Mouse (Mus musculus): ENCODE results near the gene Snx11. TPM values are rescaled to one million over a fixed set of nuclear protein-coding genes. Genes with fewer than 3 reads are reported as not detected.
"Not testable (repeated sequence)": the region's sequence is repeated elsewhere in the genome, so short reads cannot be mapped to it uniquely, and the experiment has no call there.

The Snx11 gene
- polyA plus RNA-seq, 1 experiment from 2014 or later: 46.7 TPM

DNA sequence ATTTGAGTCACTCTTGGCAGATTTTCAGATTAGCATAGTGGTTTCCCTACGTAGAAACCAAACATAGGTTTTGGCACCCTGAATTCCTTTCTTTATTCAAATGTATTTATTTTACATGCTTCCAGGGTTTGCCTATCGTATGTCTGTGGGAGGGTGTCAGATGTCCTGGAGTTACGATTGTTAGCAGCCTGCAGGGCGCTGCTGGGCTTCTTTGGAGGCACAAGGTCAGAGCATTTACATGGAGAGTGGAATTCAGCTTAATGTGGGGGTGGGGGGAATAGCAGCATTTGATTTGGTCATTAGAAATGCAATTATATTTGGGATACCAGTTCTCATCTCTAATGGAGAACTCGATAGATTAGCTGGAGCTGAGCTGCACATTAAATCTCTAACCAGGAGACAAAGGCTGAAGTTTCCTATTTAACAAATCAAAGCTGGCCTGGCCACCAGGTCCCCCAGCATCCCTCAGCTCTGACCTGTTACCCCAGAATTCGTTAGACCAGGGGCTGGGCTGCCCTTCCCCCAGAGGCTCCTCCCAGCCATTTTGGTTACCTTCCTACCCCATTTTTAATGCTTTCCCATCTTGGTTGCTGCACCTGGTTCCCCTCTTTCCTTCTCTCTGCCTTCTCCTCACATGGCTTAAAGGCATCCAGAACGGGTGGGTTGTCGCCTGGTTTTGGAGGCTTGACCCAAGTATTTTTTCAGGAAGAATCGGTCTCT lies 9.5 kb upstream of the Snx11 start:
- peaks cover 20% of the 10 kb centered on the region for H3K4me1 ChIP-seq (ENCODE audit: control insufficient read depth, insufficient read depth, low read length)
- no peak for ATAC-seq
- no peak overlapping the region for H3K4me3 ChIP-seq (ENCODE audit: low read depth, low read length)
- no peaks in the 10 kb centered on the region for H3K9me3 ChIP-seq (replicated peaks; ENCODE audit: control insufficient read depth, low read length, poor library complexity, severe bottlenecking)
- no peaks in the 10 kb centered on the region for H3K27me3 ChIP-seq (ENCODE audit: control insufficient read depth, insufficient read depth, low read depth, low read length)
- H3K27ac ChIP-seq (ENCODE audit: low read length): no peak overlapping the region
- no peak overlapping the region for H3K9ac ChIP-seq (ENCODE audit: low read depth, low read length)
- no peak overlapping the region for H3K4me2 ChIP-seq (ENCODE audit: low read length)
- 38% methylated on average over 9 of the region's 9 CpGs for WGBS
- H3K36me3 ChIP-seq (ENCODE audit: control insufficient read depth, insufficient read depth, low read length): no peaks in the 10 kb centered on the region

DNA sequence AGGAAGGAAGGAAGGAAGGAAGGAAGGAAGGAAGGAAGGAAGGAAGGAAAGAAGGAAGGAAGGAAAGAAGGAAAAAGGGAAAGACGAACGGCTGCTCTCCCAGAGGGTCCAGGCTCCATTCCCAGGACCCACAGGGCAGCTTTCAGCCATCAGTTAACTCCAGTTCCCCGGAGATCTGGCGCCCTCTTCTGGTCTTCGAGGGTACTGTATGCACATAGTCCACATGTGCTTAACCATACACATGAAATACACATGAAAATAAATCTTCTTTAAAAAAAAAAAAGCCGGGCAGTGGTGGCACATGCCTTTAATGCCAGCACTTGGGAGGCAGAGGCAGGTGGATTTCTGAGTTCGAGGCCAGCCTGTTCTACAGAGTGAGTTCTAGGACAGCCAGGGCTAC lies 7.5 kb upstream of the Snx11 start:
- H3K9me3 ChIP-seq (replicated peaks; ENCODE audit: control insufficient read depth, low read length, poor library complexity, severe bottlenecking); H3K36me3 ChIP-seq (ENCODE audit: control insufficient read depth, insufficient read depth, low read length); H3K27ac ChIP-seq (ENCODE audit: low read length); ATAC-seq; H3K27me3 ChIP-seq (ENCODE audit: control insufficient read depth, insufficient read depth, low read depth, low read length); H3K4me1 ChIP-seq (ENCODE audit: control insufficient read depth, insufficient read depth, low read length); H3K4me2 ChIP-seq (ENCODE audit: low read length); H3K9ac ChIP-seq (ENCODE audit: low read depth, low read length); H3K4me3 ChIP-seq (ENCODE audit: low read depth, low read length): not testable (repeated sequence)
- 16% methylated on average over 7 of the region's 7 CpGs for WGBS

DNA sequence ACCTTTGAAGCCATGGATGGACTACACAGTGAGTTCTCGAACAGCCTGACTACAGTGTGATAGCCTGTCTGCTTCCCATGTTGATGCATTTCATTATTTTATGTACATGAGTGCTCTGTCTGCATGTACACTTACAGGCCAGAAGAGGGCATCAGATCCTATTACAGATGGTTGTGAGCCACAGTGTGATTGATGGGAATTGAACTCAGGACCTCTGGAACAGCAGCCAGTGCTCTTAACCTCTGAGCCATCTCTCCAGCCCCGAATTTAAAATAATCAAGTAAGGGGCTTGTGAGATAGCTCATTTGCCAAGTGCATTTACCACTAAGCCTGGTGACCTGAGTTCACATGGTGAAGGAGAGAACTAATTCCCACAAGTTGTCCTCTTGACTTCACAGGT lies 4.1 kb upstream of the Snx11 start:
- Histone ChIP-seq H3K9ac (ENCODE audit: low read depth, low read length) (no peak overlapping the region), H3K27me3 (ENCODE audit: control insufficient read depth, insufficient read depth, low read depth, low read length) (no peaks in the 10 kb centered on the region), H3K4me3 (ENCODE audit: low read depth, low read length) (no peak overlapping the region), H3K4me1 (ENCODE audit: control insufficient read depth, insufficient read depth, low read length) (peaks cover 8% of the 10 kb centered on the region), H3K36me3 (ENCODE audit: control insufficient read depth, insufficient read depth, low read length) (no peaks in the 10 kb centered on the region), H3K9me3 (replicated peaks; ENCODE audit: control insufficient read depth, low read length, poor library complexity, severe bottlenecking) (no peaks in the 10 kb centered on the region), H3K4me2 (ENCODE audit: low read length) (no peak overlapping the region), H3K27ac (ENCODE audit: low read length) (no peak overlapping the region)
- no peak for ATAC-seq
- 79% methylated on average over 2 of the region's 2 CpGs for WGBS

DNA sequence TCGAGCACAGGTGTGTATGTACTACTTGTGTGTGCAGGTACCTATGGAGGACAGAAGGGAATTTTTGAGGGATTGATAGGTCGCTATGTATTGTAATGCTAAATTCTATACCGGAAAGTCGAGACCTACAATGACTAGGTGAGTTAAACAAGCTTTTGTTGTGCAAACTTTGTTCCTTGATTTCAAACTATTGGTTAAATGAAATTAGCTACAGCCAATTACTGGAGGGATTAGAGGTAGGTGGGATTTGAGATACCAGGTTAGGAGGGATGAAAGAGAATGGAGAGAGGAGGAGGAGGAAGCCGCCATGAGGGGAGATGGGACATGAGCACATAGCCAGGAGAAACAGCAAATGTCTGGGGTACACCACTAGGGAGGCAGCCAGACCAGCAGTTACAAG lies 2.9 kb upstream of the Snx11 start:
- Histone ChIP-seq H3K4me1 (ENCODE audit: control insufficient read depth, insufficient read depth, low read length) (peaks cover 19% of the 10 kb centered on the region), H3K9ac (ENCODE audit: low read depth, low read length) (no peak overlapping the region), H3K4me3 (ENCODE audit: low read depth, low read length) (no peak overlapping the region), H3K27ac (ENCODE audit: low read length) (no peak overlapping the region), H3K9me3 (replicated peaks; ENCODE audit: control insufficient read depth, low read length, poor library complexity, severe bottlenecking) (no peaks in the 10 kb centered on the region), H3K36me3 (ENCODE audit: control insufficient read depth, insufficient read depth, low read length) (no peaks in the 10 kb centered on the region), H3K27me3 (ENCODE audit: control insufficient read depth, insufficient read depth, low read depth, low read length) (no peaks in the 10 kb centered on the region), H3K4me2 (ENCODE audit: low read length) (no peak overlapping the region)
- no peak for ATAC-seq
- WGBS: 81% methylated on average over 5 of the region's 5 CpGs

DNA sequence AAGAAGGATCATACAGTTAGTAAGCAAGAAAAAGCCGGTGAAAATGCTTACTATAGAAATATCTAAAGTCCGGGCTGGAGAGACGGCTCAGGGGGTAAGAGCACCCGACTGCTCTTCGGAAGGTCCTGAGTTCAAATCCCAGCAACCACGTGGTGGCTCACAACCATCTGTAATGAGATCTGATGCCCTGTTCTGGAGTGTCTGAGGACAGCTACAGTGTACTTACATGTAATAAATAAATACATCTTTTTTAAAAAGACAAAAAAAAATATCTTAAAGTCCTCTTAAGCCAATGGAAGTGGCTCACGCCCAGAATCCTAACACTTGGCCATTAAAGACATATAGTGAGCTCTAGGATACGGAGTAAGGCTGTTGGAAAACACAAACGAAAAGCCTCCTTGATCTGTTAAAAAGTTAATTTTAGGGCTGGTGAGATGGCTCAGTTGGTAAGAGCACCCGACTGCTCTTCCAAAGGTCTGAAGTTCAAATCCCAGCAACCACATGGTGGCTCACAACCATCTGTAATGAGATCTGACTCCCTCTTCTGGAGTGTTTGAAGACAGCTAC lies 785 bp upstream of the Snx11 start:
- H3K9me3 ChIP-seq (replicated peaks; ENCODE audit: control insufficient read depth, low read length, poor library complexity, severe bottlenecking); ATAC-seq; H3K27me3 ChIP-seq (ENCODE audit: control insufficient read depth, insufficient read depth, low read depth, low read length); H3K36me3 ChIP-seq (ENCODE audit: control insufficient read depth, insufficient read depth, low read length): not testable (repeated sequence)
- 71% methylated on average over 10 of the region's 10 CpGs for WGBS
- Histone ChIP-seq H3K9ac (ENCODE audit: low read depth, low read length) (peak overlapping the region; percentile 79), H3K4me3 (ENCODE audit: low read depth, low read length) (peak overlapping the region; percentile 70), H3K27ac (ENCODE audit: low read length) (peak overlapping the region; percentile 75), H3K4me2 (ENCODE audit: low read length) (peak overlapping the region; percentile 92), H3K4me1 (ENCODE audit: control insufficient read depth, insufficient read depth, low read length) (peaks cover 22% of the 10 kb centered on the region)

DNA sequence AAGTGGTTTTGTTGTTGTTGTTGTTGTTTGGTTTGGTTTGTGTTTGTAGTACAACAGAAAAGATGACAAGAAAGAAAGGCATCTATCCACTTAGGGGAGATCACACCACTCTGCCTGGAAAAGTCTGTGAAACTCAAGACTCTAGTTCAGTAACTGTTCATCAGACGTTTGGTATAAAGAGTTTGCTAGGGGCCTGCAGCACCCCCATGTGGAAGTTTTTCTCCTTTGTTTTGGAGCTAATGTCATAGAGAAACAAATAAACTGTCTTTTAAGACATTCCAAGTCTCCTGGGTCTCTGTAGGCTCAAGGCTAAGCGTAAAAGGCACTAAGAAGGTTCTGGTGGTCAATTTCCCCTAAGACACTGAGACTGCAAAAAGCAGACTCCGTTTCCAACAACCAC lies 1.3 kb downstream of the Snx11 start:
- Histone ChIP-seq H3K4me2 (ENCODE audit: low read length) (peak overlapping the region; percentile 92), H3K27me3 (ENCODE audit: control insufficient read depth, insufficient read depth, low read depth, low read length) (no peaks in the 10 kb centered on the region), H3K4me1 (ENCODE audit: control insufficient read depth, insufficient read depth, low read length) (peaks cover 22% of the 10 kb centered on the region), H3K36me3 (ENCODE audit: control insufficient read depth, insufficient read depth, low read length) (peaks cover 4% of the 10 kb centered on the region; the same call in 1 of the 2 replicates), H3K4me3 (ENCODE audit: low read depth, low read length) (peak overlapping the region; percentile 70; the same call in 1 of the 2 replicates), H3K27ac (ENCODE audit: low read length) (no peak overlapping the region), H3K9ac (ENCODE audit: low read depth, low read length) (peak overlapping the region; percentile 79; the same call in 1 of the 2 replicates), H3K9me3 (replicated peaks; ENCODE audit: control insufficient read depth, low read length, poor library complexity, severe bottlenecking) (no peaks in the 10 kb centered on the region)
- WGBS: 49% methylated on average over 3 of the region's 3 CpGs
- ATAC-seq: no peak

DNA sequence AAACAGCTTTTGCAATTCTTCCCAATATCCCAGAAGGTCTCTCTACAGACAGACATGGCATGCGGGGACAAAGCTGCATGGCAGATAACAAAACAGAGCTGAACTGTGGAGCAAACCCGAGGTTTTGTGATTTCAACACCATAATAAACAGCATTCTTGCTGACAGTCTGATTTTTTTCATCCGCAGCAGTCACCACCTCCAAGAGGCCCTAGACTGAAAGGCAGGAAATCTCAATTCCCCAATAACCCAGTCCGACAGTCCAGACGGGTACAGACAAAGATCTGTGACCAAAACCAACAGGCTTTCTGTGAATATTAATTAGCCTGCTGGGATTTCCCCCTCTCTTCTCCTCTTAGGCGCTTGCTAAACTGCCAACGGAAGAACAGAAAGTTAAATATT lies 1.7 kb downstream of the Snx11 start:
- Histone ChIP-seq H3K4me1 (ENCODE audit: control insufficient read depth, insufficient read depth, low read length) (peaks cover 22% of the 10 kb centered on the region), H3K4me3 (ENCODE audit: low read depth, low read length) (no peak overlapping the region), H3K9ac (ENCODE audit: low read depth, low read length) (no peak overlapping the region)

DNA sequence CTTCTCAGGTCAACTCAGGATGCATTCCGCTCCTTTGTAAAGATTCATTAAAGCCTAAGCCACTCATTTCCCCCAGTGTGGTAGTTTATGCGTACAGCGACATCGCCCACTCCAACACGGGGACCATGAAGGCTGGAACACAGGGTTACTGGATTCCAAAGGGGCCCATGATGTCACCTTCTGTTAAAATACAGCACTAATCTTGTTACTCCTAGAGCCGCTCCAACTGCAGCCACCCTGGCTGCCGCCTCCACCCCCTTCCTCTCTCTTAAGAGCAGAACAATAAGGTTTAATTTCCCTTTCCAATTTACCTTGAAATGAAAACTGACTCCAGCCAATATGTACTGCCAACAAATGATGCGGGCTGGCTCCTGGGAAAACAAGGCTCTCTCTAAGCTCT lies 2.3 kb downstream of the Snx11 start:
- no peak overlapping the region for H3K9ac ChIP-seq (ENCODE audit: low read depth, low read length)
- H3K27me3 ChIP-seq (ENCODE audit: control insufficient read depth, insufficient read depth, low read depth, low read length): no peaks in the 10 kb centered on the region
- no peak overlapping the region for H3K27ac ChIP-seq (ENCODE audit: low read length)
- no peak overlapping the region for H3K4me3 ChIP-seq (ENCODE audit: low read depth, low read length)
- H3K4me1 ChIP-seq (ENCODE audit: control insufficient read depth, insufficient read depth, low read length): peaks cover 22% of the 10 kb centered on the region
- WGBS: 85% methylated on average over 8 of the region's 8 CpGs
- ATAC-seq: no peak
- no peak overlapping the region for H3K4me2 ChIP-seq (ENCODE audit: low read length)
- no peaks in the 10 kb centered on the region for H3K9me3 ChIP-seq (replicated peaks; ENCODE audit: control insufficient read depth, low read length, poor library complexity, severe bottlenecking)
- peaks cover 6% of the 10 kb centered on the region; the same call in 1 of the 2 replicates for H3K36me3 ChIP-seq (ENCODE audit: control insufficient read depth, insufficient read depth, low read length)

More for the DNA sequence above, 1.7 kb downstream of the Snx11 start:
- Histone ChIP-seq H3K9me3 (replicated peaks; ENCODE audit: control insufficient read depth, low read length, poor library complexity, severe bottlenecking) (no peaks in the 10 kb centered on the region), H3K36me3 (ENCODE audit: control insufficient read depth, insufficient read depth, low read length) (peaks cover 4% of the 10 kb centered on the region; the same call in 1 of the 2 replicates), H3K4me2 (ENCODE audit: low read length) (peak overlapping the region; percentile 15; the same call in 1 of the 2 replicates), H3K27me3 (ENCODE audit: control insufficient read depth, insufficient read depth, low read depth, low read length) (no peaks in the 10 kb centered on the region), H3K27ac (ENCODE audit: low read length) (no peak overlapping the region)
- no peak for ATAC-seq
- WGBS: 63% methylated on average over 7 of the region's 7 CpGs

DNA sequence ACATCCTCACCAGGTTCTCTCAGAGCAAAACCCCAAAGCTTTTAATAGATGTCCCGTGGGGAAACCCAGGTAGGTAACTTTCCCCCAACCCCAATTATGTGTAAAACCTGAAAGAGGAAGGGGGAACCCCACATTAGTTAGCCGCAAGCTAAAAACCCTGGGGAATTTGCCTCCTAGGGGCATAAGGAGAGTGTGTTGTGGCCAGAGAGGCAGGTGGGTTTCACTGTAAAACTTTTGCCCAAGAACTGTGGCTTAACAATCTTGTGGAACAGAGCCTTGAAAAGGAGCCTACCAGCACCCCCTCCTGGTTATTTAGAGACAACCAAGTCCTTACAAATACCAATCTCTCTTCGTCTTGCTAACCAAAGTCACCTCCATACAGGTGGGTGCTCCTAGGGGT lies 2.8 kb downstream of the Snx11 start:
- peaks cover 10% of the 10 kb centered on the region; the same call in 1 of the 2 replicates for H3K36me3 ChIP-seq (ENCODE audit: control insufficient read depth, insufficient read depth, low read length)
- no peak overlapping the region for H3K9ac ChIP-seq (ENCODE audit: low read depth, low read length)
- no peaks in the 10 kb centered on the region for H3K9me3 ChIP-seq (replicated peaks; ENCODE audit: control insufficient read depth, low read length, poor library complexity, severe bottlenecking)
- H3K4me3 ChIP-seq (ENCODE audit: low read depth, low read length): no peak overlapping the region
- H3K4me1 ChIP-seq (ENCODE audit: control insufficient read depth, insufficient read depth, low read length): peaks cover 22% of the 10 kb centered on the region
- no peak for ATAC-seq
- H3K27me3 ChIP-seq (ENCODE audit: control insufficient read depth, insufficient read depth, low read depth, low read length): no peaks in the 10 kb centered on the region
- H3K27ac ChIP-seq (ENCODE audit: low read length): no peak overlapping the region
- H3K4me2 ChIP-seq (ENCODE audit: low read length): no peak overlapping the region
- 78% methylated on average over 3 of the region's 3 CpGs for WGBS

Measured in midbrain, embryonic 16.5 days (tissue).